Mouse (Mus musculus): ENCODE data around the gene Naaladl1.

GRCm38 (mm10) chr19:6071261-6071660, 34.3 kb upstream of the Naaladl1 start:
- TF ChIP-seq CTCF (IDR thresholded peaks at IDR 0.05; ENCODE audit: borderline replicate concordance, extremely low read depth, insufficient read depth, insufficient read length) (no peak), POLR2A (IDR thresholded peaks at IDR 0.05; ENCODE audit: borderline replicate concordance, extremely low read depth, insufficient read depth, insufficient read length, poor library complexity, severe bottlenecking) (no peak)

All from brain, embryonic 14.5 days (tissue).